Mouse (Mus musculus): ENCODE data around the gene Ube2h. TPM values are rescaled to one million over a fixed set of nuclear protein-coding genes. Genes with fewer than 3 reads are reported as not detected.

The Ube2h gene
- total RNA-seq, 2 experiments from 2014 or later, result 18.5 to 21.1 TPM

DNA sequence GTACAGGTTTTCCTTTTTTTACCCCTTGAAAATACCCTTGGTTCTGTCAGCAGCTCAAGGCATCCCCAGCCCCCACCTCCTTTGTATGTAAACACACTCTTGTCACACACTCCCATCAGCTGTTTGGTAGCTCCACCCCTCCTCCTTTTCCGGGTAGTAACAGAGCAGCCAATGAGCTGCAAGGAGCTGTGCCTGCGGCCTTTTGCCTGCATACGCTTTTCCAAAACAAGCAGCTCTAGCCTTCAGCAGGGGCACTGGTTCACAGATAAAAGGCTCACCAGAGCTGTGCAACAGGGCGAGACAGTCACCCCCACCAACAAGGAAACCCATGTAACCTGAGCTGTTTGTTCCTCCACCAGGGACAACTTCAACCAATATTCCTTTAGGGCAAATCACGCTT is 4.0 kb downstream of the Ube2h start:
- peak; percentile 71 for ATAC-seq (ENCODE audit: poor library complexity, severe bottlenecking)

DNA sequence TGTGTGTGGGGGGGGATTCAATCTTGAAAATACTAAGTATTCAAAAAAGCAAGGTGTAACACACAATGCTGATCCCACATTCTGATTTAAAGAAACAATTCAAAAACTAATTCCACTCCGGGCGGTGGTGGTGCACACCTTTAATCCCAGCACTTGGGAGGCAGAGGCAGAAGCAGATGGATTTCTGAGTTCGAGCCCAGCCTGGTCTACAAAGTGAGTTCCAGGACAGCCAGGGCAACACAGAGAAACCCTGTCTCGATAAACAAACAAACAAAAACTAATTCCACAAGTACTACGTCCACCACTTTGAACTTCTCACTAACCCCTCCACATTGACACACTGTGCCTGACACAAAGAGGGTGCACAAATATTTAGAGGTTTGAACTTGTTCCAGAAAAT is 4.7 kb downstream of the Ube2h start:
- no peak for ATAC-seq (ENCODE audit: poor library complexity, severe bottlenecking)

DNA sequence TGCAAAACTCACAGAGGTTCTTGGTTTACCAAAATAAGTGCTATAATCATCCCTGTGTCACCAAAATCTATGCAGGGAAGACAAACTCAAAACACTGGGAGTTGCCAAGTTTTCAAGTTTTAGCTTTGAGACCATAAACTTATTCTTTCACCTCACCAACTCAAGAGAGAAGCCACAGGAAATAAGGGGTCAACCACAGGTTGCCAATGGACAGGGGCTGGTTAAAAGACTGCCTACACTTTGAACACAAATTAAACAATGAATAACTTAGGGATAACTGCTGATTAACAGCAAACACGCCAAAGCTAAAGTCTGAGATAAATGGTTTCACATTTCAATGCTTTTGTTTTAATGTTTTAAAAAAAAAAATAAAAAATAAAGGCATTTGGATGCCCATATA is 5.2 kb downstream of the Ube2h start:
- no peak for ATAC-seq (ENCODE audit: poor library complexity, severe bottlenecking)

DNA sequence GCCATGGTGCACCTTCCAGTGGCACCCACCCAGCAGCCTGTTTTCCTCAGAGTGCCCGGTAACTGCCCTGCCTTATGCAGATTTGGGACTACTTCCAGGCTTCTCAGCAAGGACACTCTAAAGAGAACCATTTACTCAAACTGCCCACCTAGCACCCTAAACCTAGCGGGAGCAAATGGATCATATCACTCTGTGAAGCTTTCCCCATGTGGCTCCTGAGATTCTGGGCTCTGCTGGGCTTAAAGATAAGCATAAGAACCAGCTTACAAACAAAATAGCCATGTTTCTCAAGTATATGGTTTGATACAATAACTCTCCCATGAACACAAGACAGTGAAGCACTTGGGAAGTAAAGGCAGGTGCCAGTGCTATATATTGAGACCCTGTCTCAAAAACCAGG is 11.8 kb downstream of the Ube2h start:
- no peak for ATAC-seq (ENCODE audit: poor library complexity, severe bottlenecking)

DNA sequence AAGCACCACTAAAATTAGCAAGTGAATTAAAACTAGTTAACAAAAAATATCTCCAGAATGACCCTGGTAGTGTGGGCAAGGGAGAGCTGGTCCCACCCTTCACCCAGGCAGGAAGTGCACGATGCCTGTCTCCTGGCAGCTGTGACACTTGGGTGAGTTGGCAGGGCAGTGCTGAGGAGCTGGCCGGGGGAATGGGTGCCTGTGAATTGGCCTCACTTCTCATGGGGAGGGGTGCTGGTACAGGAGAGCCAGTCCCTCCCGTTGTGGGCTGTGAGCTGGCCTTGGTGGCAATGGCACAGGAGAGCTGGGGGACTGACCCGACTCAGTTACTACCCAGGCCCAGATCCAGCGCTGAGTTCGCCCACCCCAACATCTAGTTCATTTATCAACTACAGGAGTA is 16.4 kb downstream of the Ube2h start:
- no peak for ATAC-seq (ENCODE audit: poor library complexity, severe bottlenecking)

DNA sequence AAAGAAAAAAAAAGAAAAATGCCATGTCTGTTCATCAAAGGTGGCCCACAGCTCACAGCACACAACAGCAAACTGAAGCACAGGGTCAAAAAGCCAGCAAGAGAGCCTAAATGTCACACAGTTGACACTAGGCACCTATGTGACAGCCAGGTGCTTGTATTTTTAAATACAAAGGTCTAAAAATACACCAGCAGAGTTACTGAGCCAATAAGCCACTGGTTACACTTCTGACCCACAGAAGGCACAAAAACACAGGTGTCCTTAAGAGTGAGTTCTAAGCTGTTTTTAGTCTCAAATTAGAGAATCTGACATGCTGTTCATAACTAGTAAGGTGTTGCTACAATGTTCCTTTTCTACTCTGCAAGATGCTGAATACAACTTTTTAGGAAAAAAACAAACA is 17.7 kb downstream of the Ube2h start:
- no peak for ATAC-seq (ENCODE audit: poor library complexity, severe bottlenecking)

DNA sequence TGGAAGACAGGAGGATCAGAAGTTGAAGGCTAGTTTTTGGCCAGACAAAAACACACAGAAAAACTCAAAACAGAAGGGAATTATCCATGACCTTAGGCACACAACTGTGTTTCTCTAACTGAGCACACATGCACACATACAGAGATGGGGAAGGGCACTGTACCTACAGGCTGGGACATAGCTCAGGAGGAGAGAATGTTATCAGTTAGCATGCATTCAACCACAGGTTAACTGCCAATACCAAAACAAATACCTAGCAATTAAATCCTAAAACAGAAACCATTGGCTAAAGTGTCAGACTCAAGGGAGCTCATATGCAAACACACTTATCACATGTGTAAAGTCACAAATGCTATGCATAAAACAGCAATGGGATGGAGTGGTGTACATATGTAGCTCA is 20.2 kb downstream of the Ube2h start:
- ATAC-seq (ENCODE audit: poor library complexity, severe bottlenecking), result no peak

DNA sequence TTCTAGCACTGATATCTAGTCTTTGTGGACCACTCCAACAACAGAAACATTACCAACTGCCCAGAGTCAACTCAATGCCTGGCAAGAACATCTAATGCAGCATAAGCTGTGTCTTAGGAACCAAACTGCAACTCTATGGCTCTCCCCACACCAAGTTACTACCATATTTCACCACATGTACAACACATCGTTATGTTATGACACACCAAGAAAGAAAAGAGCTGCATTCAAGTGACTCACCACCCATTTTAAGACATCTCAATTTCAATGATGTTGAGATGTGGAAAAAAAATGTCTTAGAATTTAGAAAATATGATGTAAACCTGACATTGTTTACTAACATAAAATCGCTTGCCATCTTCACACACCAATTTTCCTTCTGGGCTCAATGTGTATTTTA is 22.0 kb downstream of the Ube2h start:
- ATAC-seq (ENCODE audit: poor library complexity, severe bottlenecking), result no peak

DNA sequence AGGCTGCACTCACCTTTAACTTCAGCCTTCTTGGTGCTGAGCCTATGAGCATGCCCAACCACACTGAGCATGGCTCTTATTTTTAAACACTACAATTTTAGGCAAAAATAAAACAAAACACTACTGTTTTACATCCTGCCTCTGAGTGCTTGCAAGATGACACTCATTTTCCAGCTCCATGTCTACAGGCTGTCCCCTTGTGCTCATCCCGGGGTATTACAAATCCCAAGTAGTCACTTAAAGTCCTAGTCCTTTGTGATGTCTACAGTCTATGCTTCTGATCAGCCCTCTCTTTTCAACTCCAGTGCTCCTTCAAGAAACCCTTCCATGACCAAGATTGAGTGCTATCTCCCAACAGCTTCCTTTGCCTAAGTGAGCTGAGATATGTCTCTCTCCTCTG is 26.0 kb downstream of the Ube2h start:
- no peak for ATAC-seq (ENCODE audit: poor library complexity, severe bottlenecking)

DNA sequence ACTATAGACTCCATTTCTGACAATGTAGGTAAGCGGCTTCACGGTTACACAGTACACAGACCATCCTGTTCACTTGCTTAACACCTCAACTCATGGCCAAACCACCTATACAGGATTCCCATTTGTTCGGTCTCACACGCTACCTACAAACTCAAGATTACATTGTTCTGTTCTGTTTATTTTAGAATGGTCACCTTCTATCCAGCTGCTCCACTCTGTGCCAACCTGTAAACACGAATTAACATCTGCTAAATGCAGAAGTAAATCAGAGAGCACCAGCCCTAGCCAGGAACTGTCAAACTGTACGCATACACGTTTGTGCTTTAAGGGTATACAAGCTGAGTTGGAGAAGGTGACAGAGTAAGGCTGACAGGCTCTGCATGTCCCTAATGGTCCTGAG is 27.5 kb downstream of the Ube2h start:
- no peak for ATAC-seq (ENCODE audit: poor library complexity, severe bottlenecking)

DNA sequence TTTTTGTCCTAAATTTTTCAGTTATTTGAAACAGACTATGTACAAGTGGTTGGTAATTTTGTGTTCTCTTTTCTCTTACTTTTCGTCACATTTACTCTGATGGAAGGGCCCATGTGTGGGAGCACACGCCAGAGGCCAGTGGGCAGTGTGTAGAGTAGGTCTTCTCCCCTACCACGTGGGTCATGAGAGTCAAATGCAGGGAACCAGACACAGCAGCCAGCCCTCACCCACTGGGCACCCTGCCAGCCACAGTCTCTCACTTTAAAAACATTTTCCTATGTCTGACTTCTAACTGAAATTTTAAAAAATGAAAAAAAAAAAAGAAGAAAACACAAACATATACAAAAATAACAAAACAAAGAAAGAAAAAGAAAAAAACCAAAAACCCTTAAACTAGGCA is 28.0 kb downstream of the Ube2h start:
- no peak for ATAC-seq (ENCODE audit: poor library complexity, severe bottlenecking)

DNA sequence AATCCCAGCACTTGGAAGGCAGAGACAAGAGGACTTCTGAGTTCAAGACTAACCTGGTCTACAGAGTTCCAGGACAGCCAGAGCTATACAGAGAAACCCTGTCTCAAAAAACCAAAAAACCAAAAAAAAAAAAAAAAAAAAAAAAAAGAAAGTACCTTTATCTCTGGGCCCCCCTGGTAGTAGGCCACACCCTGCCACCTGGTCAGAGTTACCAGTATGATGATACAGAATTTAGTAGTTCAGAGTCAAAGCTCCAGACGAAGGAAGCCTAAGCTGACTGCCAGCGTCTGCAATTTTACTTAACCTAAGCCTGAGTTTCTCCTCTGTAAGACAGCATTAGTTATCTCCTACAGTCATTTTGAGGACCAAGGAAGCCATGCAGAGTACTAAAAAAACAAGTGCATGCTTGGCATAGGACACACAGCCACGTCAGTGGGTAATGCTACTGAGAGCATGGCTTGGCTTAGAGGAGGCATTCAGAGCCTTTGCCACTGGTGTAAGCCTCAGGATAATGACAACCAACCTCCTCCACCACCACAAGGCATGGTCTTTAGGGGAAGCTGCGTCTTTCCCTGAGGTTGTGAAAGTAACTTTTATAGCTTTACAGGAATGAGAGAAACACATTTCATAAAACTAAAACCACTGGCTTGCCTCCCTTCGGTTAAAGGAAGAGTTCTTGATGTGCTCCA is 29.0 kb downstream of the Ube2h start:
- peak; percentile 66 for ATAC-seq (ENCODE audit: poor library complexity, severe bottlenecking)

DNA sequence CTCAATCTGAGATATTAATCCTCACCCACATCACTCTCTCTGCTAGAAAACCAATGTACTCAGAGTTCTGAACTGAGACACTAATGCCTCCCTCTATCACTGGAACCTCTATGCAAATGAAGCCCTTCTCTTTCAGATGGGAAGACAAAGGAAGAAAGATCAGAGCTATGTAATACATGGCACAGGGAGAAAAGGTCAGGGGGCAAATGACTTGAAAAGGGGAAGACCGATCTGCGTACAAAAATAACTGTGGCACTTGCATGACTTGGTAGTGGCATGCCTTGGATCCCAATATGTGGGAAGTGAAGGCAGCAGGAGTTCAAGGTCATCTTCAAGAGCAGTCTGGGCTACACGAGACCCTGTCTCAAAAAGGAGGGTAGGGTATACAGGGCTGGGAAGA is 31.4 kb downstream of the Ube2h start:
- ATAC-seq (ENCODE audit: poor library complexity, severe bottlenecking), result no peak

DNA sequence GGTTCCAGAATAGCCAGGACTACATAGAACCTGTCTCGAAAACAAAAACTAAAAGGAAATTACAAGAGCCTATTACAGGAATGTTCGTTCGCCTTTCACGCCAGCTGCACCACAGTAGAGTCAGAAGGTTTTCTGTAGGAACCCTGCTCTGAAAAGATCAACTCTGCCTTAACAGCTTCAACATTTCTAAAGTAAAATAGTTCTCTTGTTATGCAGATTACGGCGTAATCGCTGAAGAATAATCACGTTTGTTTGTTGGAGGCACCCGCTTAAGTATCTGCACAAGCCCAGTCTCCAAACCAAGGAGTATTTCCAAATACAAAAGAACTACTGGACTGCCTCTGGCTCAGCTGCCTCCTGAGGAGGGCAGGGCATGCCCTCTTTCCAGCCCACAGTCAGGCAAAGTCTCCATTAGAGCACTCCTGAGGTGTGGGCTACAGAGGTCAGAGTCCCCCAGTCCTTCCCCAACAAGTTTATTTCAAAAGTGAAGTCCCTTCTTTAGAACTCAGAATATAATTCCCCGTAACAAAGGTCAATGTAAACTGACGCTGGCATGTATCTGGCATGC is 31.9 kb downstream of the Ube2h start:
- ATAC-seq (ENCODE audit: poor library complexity, severe bottlenecking), result no peak

DNA sequence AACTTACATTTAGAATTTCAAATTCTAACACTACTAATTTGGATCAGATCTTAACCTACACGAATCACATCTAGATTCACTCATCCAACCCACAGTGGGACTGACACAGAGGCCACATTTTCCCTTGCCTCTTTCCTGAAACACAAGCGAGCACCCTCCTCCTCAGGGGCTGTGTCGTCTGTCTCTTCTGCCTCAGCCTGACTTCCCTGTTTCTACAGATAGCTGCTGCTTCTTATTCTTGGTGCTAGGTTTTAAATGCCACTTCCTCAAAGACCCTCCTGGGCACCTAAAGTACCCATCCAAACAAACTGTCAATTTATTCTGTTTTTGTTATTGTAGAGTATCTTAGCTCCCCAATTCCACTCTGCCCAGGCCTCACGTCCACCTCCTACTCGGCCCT is 34.5 kb downstream of the Ube2h start:
- ATAC-seq (ENCODE audit: poor library complexity, severe bottlenecking), result no peak

DNA sequence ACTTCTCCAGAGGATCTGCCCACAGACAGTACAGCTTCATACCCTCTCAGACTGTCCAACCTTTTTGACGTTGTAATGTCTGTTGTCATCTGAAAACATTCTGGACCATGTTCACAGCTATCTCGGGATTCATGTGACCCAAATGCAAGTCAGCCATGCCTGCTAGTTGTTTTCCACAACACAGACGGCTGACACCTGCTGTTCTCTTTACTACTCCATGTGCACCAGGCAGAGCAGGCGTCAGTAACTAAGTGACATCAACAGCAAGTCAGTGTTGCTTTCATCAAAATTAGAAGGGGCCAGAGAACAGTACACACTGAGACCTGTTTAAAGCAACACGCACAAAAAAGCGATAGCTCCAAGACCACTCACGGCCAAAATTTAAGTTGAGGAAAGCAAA is 36.9 kb downstream of the Ube2h start:
- no peak for ATAC-seq (ENCODE audit: poor library complexity, severe bottlenecking)

DNA sequence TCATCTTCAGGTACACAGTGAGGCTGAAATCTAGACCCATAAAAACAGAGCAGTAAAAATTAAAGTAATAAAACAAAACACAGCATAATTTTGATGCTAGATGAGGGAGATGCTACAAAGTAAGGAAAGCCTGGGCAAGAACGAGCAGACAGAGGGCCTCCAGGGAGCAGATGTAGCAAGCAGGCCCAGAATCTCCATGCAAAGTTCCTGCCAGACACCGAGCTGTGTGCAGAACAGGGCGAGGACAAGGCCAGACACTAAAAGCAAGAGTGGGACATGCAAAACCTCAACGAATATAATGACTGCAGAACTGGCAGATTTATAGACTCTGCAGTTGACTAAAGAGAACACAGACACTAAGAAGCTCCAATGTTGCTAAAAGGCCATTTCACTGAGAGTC is 38.9 kb downstream of the Ube2h start:
- ATAC-seq (ENCODE audit: poor library complexity, severe bottlenecking), result no peak

DNA sequence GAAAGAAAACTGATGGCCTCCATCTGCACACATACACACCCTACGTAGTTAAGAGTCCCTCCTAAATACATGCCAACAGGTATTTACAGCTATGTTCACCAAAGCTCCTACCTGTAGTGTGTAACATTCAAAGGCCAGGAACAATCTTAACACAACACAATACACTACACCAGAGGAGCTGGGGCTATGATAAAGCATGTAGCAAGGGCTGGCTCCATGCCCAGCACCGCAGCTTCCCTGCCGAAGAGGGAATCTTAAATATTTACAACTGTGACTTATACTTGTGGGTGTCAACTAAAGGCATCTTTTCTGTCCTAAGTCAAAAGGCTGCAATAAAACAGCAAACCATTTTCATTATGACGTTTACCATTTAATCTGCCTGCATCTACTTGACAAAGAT is 41.3 kb downstream of the Ube2h start:
- no peak for ATAC-seq (ENCODE audit: poor library complexity, severe bottlenecking)

DNA sequence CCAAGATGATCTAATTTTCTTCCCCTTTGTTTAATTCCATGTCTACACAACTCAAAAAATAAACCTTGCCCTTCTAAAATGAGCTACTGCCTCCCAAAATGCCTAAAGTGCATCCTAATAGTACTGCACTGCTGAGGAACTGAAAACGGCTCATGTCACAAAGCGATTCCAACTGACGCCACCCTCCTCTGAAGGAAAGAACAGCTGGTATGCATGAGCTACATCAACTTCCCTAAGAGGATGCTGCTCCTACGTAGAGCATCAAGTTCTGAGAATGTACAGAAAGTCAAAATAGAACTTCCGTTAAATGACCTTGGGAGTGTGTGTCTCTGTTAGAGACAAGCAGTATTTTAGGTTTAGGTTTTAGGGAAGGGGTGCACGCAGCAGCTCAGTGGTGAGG is 45.1 kb downstream of the Ube2h start:
- 0 out of 2 replicates have a peak, but pooled peaks have one; percentile 27 for ATAC-seq (ENCODE audit: poor library complexity, severe bottlenecking)

DNA sequence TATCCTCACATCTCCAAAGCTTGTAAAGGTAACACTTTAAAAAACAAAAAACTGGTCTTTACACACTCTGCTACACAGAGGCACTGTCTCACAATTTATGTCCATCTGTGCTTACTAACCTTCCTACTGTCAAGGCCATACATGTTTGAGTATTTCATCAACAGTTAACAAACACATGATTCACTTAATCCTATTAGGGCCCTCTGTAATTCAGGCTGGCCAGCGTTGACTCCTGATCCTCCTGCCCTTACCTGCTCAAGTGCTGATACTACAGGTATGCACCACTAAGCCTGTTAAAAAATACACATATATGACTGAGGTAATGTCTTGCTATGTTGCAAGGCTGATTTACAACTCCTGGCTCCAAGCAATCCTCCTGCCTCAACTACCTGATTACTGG is 46.4 kb downstream of the Ube2h start:
- no peak for ATAC-seq (ENCODE audit: poor library complexity, severe bottlenecking)

DNA sequence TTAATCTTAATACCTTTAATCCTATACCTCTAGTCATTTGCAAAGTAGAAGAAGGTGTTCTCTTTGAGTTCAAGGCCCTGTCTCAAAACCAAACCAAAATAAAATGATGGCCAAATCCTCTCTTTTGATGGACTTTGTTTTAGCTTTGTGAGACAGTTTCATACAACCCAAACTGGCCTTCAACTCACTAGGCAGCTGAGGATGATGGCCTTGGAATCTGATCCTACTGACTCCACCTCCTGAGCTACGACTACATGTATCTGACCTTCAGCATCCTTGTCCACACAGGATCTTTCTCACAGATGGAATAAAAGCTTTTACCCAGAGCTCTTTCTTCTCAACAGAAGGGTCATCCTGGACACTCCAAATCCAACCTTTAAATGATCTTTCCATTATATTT is 48.5 kb downstream of the Ube2h start:
- no peak for ATAC-seq (ENCODE audit: poor library complexity, severe bottlenecking)

DNA sequence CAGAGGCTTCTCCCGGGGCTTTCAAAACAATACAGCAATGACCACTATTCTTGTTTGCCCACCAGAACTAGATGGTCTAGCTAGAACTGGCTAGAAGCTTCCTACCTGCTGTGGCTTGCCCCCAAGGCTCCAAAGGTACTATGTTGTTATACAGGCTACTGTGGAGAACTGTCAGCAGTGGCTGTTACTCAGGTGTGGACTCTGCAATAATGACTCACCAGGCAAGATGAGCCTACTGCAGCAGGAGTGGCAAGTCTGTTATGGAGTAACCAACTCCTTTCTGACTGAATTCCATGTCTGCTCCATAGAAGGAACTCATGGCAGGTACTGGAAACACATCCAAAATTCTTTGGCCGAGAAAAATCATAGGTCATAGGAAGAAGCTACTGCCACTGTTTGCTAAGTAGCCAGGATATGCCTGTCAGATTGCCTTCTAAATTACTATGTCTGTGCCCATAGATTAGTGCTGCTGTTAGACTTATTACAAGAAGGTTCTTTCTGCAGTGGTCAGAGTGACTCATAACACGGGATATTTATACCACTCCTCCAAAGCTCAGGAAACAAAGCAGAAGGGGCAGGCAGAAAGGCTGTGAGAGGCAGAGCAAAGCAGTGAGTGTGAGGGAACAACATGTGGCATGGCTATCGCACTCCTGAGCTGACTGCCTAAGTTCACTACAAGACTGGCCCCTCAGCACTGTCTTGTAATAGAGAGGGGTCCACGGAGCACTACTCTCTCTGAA is 51.9 kb downstream of the Ube2h start:
- ATAC-seq (ENCODE audit: poor library complexity, severe bottlenecking), result no peak

Data from megakaryocyte, adult 5-6 weeks (primary cell).